Mouse (Mus musculus) G1E-ER4 (cell line): Measurements from ENCODE around the gene Pdlim4. TPM values are rescaled to one million over a fixed set of nuclear protein-coding genes. Genes with fewer than 3 reads are reported as not detected.

ENCODE experiments used
- GATA1 ChIP-seq: IDR thresholded peaks from one replicate; pipeline ENCODE4 v1.8.0; 2012; ENCODE audit warnings: low read length, inconsistent platforms
- polyA plus RNA-seq: library from polyadenylated mRNA; stranded (reverse); fragments of >175 nt; gene quantifications from 2 replicates; pipeline ENCODE4 v1.2.3, GENCODE M21; 2012

The Pdlim4 gene
- not detected in 2 replicates for polyA plus RNA-seq

GRCm38 (mm10) chr11:54068520-54069371 lies at the start of gene Pdlim4:
Gene Pdlim4 (minus strand): TSS chr11:54069014.
- TF ChIP-seq GATA1, result no peak

- TF ChIP-seq GATA1, result no peak
These were observed 48.3 kb upstream of the Pdlim4 start for GRCm38 (mm10) chr11:54117096-54117495.

GRCm38 (mm10) chr11:54116406-54116805 lies 47.6 kb upstream of the Pdlim4 start:
- TF ChIP-seq GATA1, result no peak

GRCm38 (mm10) chr11:54115911-54116310 lies 47.1 kb upstream of the Pdlim4 start:
- TF ChIP-seq GATA1, result no peak

GRCm38 (mm10) chr11:54115301-54115700 lies 46.5 kb upstream of the Pdlim4 start:
- no peak for TF ChIP-seq GATA1

- no peak for TF ChIP-seq GATA1
These were observed 45.9 kb upstream of the Pdlim4 start for GRCm38 (mm10) chr11:54114746-54115145.

GRCm38 (mm10) chr11:54113352-54113751 lies 44.5 kb upstream of the Pdlim4 start:
- TF ChIP-seq GATA1, result no peak

- TF ChIP-seq GATA1, result no peak
These were observed 44.1 kb upstream of the Pdlim4 start for GRCm38 (mm10) chr11:54112920-54113319.

- TF ChIP-seq GATA1, result no peak
These were observed 43.3 kb upstream of the Pdlim4 start for GRCm38 (mm10) chr11:54111976-54112741.

- TF ChIP-seq GATA1, result no peak
These were observed 42.5 kb upstream of the Pdlim4 start for GRCm38 (mm10) chr11:54111291-54111690.

- TF ChIP-seq GATA1, result no peak
These were observed 40.1 kb upstream of the Pdlim4 start for GRCm38 (mm10) chr11:54108894-54109293.

GRCm38 (mm10) chr11:54108131-54108530 lies 39.3 kb upstream of the Pdlim4 start:
- no peak for TF ChIP-seq GATA1

- TF ChIP-seq GATA1, result no peak
These were observed 38.4 kb upstream of the Pdlim4 start for GRCm38 (mm10) chr11:54107239-54107638.

- TF ChIP-seq GATA1, result no peak
These were observed 37.9 kb upstream of the Pdlim4 start for GRCm38 (mm10) chr11:54106676-54107075.

GRCm38 (mm10) chr11:54105011-54105410 lies 36.2 kb upstream of the Pdlim4 start:
- no peak for TF ChIP-seq GATA1

GRCm38 (mm10) chr11:54102706-54103449 lies 34.1 kb upstream of the Pdlim4 start:
- no peak for TF ChIP-seq GATA1
